Mouse (Mus musculus) kidney, adult 2 months (tissue): Measurements from ENCODE around the gene Ebf1.

Experiments used
- CTCF ChIP-seq: fragments of 200-500 bp; conservative IDR thresholded peaks from 2 replicates; pipeline ENCODE4 v1.5.1; 2011; ENCODE audit warnings: low read depth, mild to moderate bottlenecking, control low read depth, low read length, moderate library complexity, mixed read lengths; ENCODE audit not compliant: insufficient read depth, insufficient read length
- POLR2A ChIP-seq: fragments of 200-500 bp; IDR thresholded peaks from one replicate; pipeline ENCODE4 v1.6.1; 2011; ENCODE audit warnings: low read depth, low read length, control low read depth

GRCm38 (mm10) chr11:44815991-44816390 is 198.9 kb downstream of the Ebf1 start:
- no peak for TF ChIP-seq CTCF
- TF ChIP-seq POLR2A: no peak
